Mouse (Mus musculus): Measurements from ENCODE around the gene Ncapd3. TPM values are rescaled to one million over a fixed set of nuclear protein-coding genes. Genes with fewer than 3 reads are reported as not detected.
A peak's percentile ranks its signal among the peaks of the same experiment; 100 is the strongest.

Ncapd3 gene
- polyA plus RNA-seq, 1 experiment from 2014 or later = 38.7 TPM

DNA sequence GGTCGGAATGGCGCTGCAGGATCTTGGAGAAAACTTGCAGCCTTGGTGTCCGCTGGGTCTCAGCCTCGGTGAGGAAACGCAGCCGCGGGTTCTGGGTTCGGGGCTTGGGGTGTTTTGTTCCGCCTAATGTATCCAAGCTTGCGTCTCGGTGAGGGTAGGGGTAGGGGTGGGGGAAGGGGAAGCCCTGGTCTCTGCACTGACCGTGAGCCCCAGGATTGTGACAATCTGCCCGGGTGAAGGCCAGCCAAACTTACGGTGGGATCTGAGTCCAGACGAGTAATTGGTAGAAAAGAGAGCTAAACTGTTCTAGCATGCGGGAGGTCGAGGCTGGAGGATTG, 757 bp downstream of the Ncapd3 start:
- no peak for DNase-seq (ENCODE audit: low spot score)

- DNase-seq (ENCODE audit: low spot score) = no peak
Measured at GRCm38 (mm10) chr9:27043892-27044291, 13.9 kb downstream of the Ncapd3 start.

GRCm38 (mm10) chr9:27049492-27049891, 19.5 kb downstream of the Ncapd3 start:
- no peak for DNase-seq (ENCODE audit: low spot score)

GRCm38 (mm10) chr9:27058341-27058740, 28.4 kb downstream of the Ncapd3 start:
- DNase-seq (ENCODE audit: low spot score) = no peak

DNA sequence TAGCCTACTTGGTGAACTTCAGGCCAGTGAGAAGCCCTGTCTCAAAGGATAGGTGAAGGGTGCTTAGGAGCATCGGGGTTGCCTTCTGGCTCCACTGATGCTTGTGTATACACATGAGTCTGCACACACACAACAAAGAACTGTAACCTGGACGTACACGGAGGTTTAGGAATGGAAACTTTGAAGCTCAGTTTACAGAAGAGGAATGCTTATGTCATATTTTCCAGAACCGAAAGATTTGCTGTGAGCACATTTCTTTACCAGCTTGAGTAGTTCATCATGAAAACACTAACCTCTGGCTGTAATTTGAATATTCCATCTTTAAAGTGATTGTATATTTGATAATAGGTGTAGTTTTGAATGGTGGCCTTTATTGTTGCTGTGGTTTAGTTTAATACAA, 40.9 kb downstream of the Ncapd3 start:
- DNase-seq (ENCODE audit: low spot score) = no peak

GRCm38 (mm10) chr9:27074677-27075076, 44.7 kb downstream of the Ncapd3 start:
- DNase-seq (ENCODE audit: low spot score) = no peak

DNA sequence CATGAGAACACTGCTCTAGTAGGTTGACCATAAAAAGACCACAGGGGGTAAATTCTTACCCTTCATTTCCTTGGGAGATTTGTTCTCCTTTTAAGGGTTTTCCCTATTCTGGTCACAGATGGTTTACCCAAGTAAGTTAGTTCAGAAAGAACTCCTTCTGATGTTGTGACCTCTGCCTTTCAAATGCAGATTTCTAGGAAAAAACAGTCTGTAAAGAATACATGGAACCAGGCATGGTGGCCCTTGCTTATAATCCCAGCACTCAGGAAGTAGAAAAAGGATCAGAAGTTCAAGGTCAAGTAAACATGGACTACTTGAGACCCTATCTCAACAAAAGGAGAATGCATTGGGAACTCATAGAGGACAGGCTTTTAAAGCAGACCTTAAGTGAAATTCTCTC, 45.8 kb downstream of the Ncapd3 start:
- no peak for DNase-seq (ENCODE audit: low spot score)

DNA sequence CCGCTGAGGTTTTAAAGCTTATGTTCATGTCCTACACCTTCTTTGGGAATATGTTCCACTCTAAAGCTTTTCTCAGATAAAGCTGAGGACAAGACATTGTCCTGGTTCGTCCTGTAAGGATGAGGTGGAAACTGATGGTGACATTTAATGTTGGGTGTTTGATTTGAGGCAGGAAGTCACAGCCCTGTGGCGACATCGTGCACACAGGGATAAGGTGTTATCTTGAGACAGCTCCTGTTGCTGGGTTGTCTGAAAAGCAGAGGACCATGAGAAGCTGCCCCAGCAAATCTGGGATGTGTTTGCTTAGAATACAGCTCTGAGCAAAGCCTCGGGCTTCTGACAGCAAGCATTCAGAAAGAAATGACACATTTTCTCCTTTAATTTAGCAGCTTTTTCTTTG, 56.3 kb downstream of the Ncapd3 start:
- DNase-seq (ENCODE audit: low spot score) = no peak

DNA sequence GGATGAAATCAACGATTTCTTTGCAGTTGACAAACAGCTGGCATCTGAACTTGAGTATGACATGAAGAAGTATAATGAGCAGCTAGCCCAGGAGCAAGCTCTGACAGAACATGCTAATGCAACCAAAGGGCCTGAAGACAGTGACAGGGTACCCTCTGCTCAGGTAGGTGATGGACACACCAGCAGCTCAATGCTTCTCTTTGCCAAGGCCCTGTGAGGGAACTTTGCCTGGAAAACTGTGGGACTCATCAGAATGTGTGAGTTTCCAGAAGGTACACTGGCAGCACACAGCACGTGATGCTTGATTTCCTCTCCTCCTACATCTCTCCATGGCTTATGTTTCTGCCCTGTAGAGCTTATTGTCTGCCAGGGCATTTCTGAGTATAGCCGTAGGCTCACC, 57.4 kb downstream of the Ncapd3 start:
- DNase-seq (ENCODE audit: low spot score) = no peak

GRCm38 (mm10) chr9:27090134-27090533, 60.2 kb downstream of the Ncapd3 start:
- no peak for DNase-seq (ENCODE audit: low spot score)

DNA sequence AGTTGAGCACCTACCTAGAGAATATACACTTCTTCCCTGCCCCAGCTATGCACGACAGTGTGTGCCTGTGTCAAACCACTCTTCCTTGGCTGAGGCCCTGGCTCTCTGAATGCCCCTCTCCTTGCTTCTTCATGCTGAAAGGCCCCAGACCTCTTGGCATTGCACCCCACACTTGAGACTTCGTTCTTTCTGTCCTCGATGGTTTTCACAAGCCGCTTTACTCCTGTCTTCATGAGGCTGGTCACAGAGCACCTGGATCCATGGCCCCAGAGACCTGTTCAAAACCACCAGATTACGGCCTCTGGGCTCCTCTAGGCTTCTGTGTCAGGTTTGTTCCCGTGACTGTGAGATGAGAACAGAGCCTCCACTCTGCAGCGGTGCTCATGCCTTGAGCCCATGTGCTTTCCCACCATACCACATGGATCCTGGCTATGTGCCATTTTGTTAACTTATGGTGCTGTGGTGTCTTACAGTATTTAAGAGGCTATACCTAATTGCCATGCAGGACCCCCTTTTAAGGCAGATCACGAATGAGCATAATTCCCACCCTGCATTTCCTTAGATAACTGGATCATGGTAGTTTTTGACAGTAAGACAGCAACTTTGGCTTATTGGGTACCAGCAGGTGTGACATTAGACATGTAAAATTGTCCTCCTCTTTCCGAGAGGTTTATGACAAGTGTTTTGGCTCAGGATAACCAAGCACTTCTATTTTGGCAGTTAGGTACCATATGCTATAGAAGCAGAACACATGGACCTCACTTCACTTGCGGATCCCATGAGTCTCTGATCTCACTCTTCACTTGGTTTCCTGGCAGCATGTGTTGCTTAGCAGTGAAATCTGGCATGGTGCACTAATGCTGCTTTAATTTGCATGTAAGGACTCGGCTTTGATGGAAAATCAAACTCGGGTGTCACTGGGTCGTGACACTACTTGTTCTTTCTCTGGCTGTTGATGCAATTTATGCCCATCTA, 61.1 kb downstream of the Ncapd3 start:
- DNase-seq (ENCODE audit: low spot score) = no peak

- DNase-seq (ENCODE audit: low spot score) = no peak
Measured at GRCm38 (mm10) chr9:27092916-27093315, 62.9 kb downstream of the Ncapd3 start.

- no peak for DNase-seq (ENCODE audit: low spot score)
Measured at GRCm38 (mm10) chr9:27098092-27098491, 68.1 kb downstream of the Ncapd3 start.

DNA sequence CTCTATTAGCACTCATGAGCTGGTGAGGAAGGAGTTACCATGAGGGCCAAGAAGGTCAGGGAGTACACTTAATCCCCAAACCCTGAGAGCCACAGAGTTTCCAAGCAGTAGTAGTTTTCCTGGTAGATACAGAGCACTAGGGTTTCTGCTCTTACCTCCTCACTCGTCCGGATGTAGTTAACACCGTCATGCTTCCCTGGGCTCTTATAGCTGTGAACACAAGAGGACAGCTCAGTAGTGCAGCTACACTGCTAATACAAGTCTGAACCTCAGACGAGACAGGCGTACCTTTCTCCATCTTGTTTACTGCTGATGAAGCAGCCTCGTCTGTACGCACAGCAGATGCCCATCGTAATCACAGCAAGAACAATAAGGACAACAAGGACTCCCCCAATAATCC, 68.6 kb downstream of the Ncapd3 start:
- no peak for DNase-seq (ENCODE audit: low spot score)

DNA sequence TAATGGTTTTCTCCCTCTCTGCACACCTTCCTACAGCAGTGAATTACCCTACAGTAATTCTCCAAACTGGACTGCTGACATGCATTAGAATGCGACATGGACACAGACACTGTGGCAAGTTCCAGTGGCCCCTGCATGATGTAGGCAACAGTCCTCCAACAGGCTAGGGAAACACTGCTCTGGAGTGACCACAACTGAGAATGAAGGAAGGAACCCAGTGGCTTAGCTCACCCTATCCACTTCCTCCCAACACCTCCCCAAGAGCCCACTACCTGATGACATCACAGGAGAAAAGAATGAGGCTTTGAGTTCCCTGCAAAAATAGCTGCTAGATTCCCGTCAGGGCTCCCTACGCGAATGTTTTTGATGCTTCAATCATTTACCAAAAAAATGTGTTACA, 69.5 kb downstream of the Ncapd3 start:
- DNase-seq (ENCODE audit: low spot score) = no peak

- DNase-seq (ENCODE audit: low spot score) = no peak
Measured at GRCm38 (mm10) chr9:27101466-27101865, 71.5 kb downstream of the Ncapd3 start.

DNA sequence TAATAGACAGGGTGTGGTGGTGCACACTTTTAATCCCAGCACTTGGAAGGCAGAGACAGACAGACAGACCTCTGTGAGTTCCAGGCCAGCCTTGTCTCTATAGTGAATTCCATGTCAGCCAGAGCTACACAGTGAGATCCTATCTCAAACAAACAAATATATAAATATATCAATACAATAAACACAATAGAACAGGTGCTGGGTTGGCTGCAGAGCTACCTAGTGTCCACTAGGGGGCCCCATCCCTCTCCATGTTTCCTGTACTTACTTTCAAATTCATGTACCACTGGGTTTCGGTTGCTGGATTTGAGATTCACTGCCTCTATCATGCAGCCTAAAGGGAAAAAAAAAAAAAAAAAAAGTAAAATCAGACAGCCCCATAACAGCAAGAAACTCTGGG, 76.1 kb downstream of the Ncapd3 start:
- peak; percentile 36 for DNase-seq (ENCODE audit: low spot score)

- no peak for DNase-seq (ENCODE audit: low spot score)
Measured at GRCm38 (mm10) chr9:27108451-27108850, 78.5 kb downstream of the Ncapd3 start.

- DNase-seq (ENCODE audit: low spot score) = no peak
Measured at GRCm38 (mm10) chr9:27109533-27110514, 79.8 kb downstream of the Ncapd3 start.

DNA sequence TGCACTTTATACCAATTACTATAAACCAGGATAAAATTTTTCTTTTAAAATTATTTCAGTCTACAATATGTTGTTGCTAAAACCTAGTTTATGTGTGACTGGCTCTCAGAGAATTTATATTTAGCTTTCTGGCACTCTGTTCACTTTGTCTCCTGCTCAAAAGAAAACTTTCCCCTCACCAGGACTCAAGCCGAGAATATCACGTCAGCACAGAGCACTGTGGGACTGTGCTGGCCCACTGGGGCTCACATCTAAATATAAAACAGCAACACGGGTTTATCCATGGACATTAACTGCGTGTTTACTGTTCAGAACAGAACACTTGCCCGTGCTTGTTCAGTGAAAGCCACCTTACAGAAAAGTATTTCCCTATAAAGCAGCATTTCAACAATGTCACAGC, 80.7 kb downstream of the Ncapd3 start:
- no peak for DNase-seq (ENCODE audit: low spot score)

- DNase-seq (ENCODE audit: low spot score) = no peak
Measured at GRCm38 (mm10) chr9:27111756-27112155, 81.8 kb downstream of the Ncapd3 start.

DNA sequence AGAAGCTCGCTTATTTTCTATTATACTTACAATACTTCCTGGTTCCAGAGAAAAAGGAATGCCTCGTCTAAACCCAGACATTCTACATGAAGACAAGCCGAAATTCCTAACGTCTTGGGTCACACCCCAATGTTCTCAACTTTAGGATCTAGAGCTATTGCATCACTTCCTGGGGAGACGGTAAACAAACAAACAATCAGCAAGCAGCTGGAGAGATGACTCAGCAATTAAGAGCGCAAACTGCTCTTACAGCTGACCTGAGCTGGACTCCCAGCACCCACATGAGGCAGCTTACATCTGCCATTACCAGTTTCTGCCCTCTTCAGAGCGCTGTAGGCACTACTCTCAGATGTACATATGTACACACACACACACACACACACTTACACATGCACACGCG, 91.3 kb downstream of the Ncapd3 start:
- DNase-seq (ENCODE audit: low spot score) = no peak
